Mouse (Mus musculus) neural tube, embryonic 14.5 days (tissue): Measurements from ENCODE around the gene 4930402H24Rik. TPM values are rescaled to one million over a fixed set of nuclear protein-coding genes. Genes with fewer than 3 reads are reported as not detected.

Experiments used
- ATAC-seq: fragments of 200-750 bp; cut with Nextera tagmentation; 2 replicates; pipeline ENCODE4 v1.8.0; 2017; ENCODE audit warnings: low read depth, mild to moderate bottlenecking, moderate TSS enrichment, moderate library complexity
- H3K27ac ChIP-seq: fragments of 300-500 bp; sonication (generic); 2 replicates; pipeline ENCODE4 v1.5.1; 2014; ENCODE audit warnings: low read depth, mild to moderate bottlenecking, control low read depth, low read length, moderate library complexity, mixed read lengths
- H3K27me3 ChIP-seq: fragments of 300-500 bp; sonication (generic); 2 replicates; pipeline ENCODE4 v1.6.1; 2014; ENCODE audit warnings: low read length; ENCODE audit not compliant: control insufficient read depth, insufficient read depth
- H3K36me3 ChIP-seq: fragments of 300-500 bp; sonication (generic); 2 replicates; pipeline ENCODE4 v1.6.1; 2014; ENCODE audit warnings: low read length, mixed read lengths; ENCODE audit not compliant: control insufficient read depth, insufficient read depth
- H3K4me1 ChIP-seq: fragments of 300-500 bp; sonication (generic); 2 replicates; pipeline ENCODE4 v1.6.1; 2014; ENCODE audit warnings: low read length; ENCODE audit not compliant: control insufficient read depth, insufficient read depth
- H3K4me2 ChIP-seq: fragments of 300-500 bp; sonication (generic); 2 replicates; pipeline ENCODE4 v1.6.1; 2014; ENCODE audit warnings: mild to moderate bottlenecking, low read depth, low read length, control low read depth
- H3K4me3 ChIP-seq: fragments of 300-500 bp; sonication (generic); 2 replicates; pipeline ENCODE4 v1.5.1; 2014; ENCODE audit warnings: low read depth, low read length, control low read depth, mixed read lengths
- H3K9ac ChIP-seq: fragments of 300-500 bp; sonication (generic); replicated peaks from 2 replicates; pipeline ENCODE4 v1.6.1; 2014; ENCODE audit warnings: low read depth, mild to moderate bottlenecking, control low read depth, low read length, mixed read lengths
- H3K9me3 ChIP-seq: fragments of 300-500 bp; sonication (generic); 2 replicates; pipeline ENCODE4 v1.6.1; 2016; ENCODE audit warnings: low read length; ENCODE audit not compliant: control insufficient read depth
- WGBS: fragments of 180-500 bp; shearing (Covaris S2); extraction: QIAGEN DNeasy Blood & Tissue Kit; methylation state at CpG from one replicate; pipeline ENCODE4 v1.1.7; 2014; 5-methylcytosine and 5-hydroxymethylcytosine counted together
- polyA plus RNA-seq: library from polyadenylated mRNA; unstranded; fragments of >200 nt; fragmentation: Nextera tagmentation; extraction: Ambion mirVana; gene quantifications from 2 replicates; pipeline ENCODE4 v1.2.1, GENCODE M21; 2014

Gene 4930402H24Rik
- polyA plus RNA-seq, 1 experiment from 2014 or later: 109 TPM

GRCm38 (mm10) chr2:130840846-130841245 lies 65.4 kb downstream of the 4930402H24Rik start:
- peak; percentile 85 for ATAC-seq
- WGBS: 1% methylated on average over 4 of the region's 4 CpGs

GRCm38 (mm10) chr2:130839874-130840661 lies 66.1 kb downstream of the 4930402H24Rik start:
- H3K4me3 ChIP-seq: peak overlapping the region; percentile 99
- no peaks in the 10 kb centered on the region for H3K9me3 ChIP-seq
- under 1% methylated on average over 65 of the region's 77 CpGs for WGBS
- peaks cover 21% of the 10 kb centered on the region for H3K4me1 ChIP-seq
- peak overlapping the region; percentile 98 for H3K9ac ChIP-seq
- H3K36me3 ChIP-seq: no peaks in the 10 kb centered on the region
- peak; percentile 83 for ATAC-seq
- peak overlapping the region; percentile 99 for H3K27ac ChIP-seq
- H3K4me2 ChIP-seq: peak overlapping the region; percentile 69
- peaks cover 2% of the 10 kb centered on the region; the same call in 1 of the 2 replicates for H3K27me3 ChIP-seq

More at GRCm38 (mm10) chr2:130840846-130841245, 65.4 kb downstream of the 4930402H24Rik start:
- peaks cover 2% of the 10 kb centered on the region; the same call in 1 of the 2 replicates for H3K27me3 ChIP-seq
- H3K36me3 ChIP-seq: no peaks in the 10 kb centered on the region
- H3K4me3 ChIP-seq: peak overlapping the region; percentile 99
- no peaks in the 10 kb centered on the region for H3K9me3 ChIP-seq
- peaks cover 21% of the 10 kb centered on the region for H3K4me1 ChIP-seq
- H3K9ac ChIP-seq: peak overlapping the region; percentile 21; the same call in 1 of the 2 replicates
- H3K4me2 ChIP-seq: peak overlapping the region; percentile 69
- peak overlapping the region; percentile 99 for H3K27ac ChIP-seq

GRCm38 (mm10) chr2:130839528-130839873 lies 66.7 kb downstream of the 4930402H24Rik start:
- H3K4me2 ChIP-seq: peak overlapping the region; percentile 69
- WGBS: under 1% methylated on average over 19 of the region's 19 CpGs
- H3K27me3 ChIP-seq: peaks cover 2% of the 10 kb centered on the region; the same call in 1 of the 2 replicates
- no peaks in the 10 kb centered on the region for H3K9me3 ChIP-seq
- H3K4me3 ChIP-seq: peak overlapping the region; percentile 99
- H3K9ac ChIP-seq: peak overlapping the region; percentile 98
- peak; percentile 58 for ATAC-seq
- H3K4me1 ChIP-seq: peaks cover 21% of the 10 kb centered on the region
- H3K27ac ChIP-seq: peak overlapping the region; percentile 99
- no peaks in the 10 kb centered on the region for H3K36me3 ChIP-seq

- no peaks in the 10 kb centered on the region for H3K9me3 ChIP-seq
- H3K27me3 ChIP-seq: peaks cover 2% of the 10 kb centered on the region; the same call in 1 of the 2 replicates
- H3K4me1 ChIP-seq: peaks cover 21% of the 10 kb centered on the region
- peak overlapping the region; percentile 69 for H3K4me2 ChIP-seq
- no peaks in the 10 kb centered on the region for H3K36me3 ChIP-seq
- under 1% methylated on average over 10 of the region's 10 CpGs for WGBS
- 0 out of 2 replicates have a peak, but pooled peaks have one; percentile 9 for ATAC-seq
- peak overlapping the region; percentile 99 for H3K4me3 ChIP-seq
- H3K9ac ChIP-seq: peak overlapping the region; percentile 98
- peak overlapping the region; percentile 99 for H3K27ac ChIP-seq
These were observed 67.1 kb downstream of the 4930402H24Rik start for GRCm38 (mm10) chr2:130839084-130839483.

GRCm38 (mm10) chr2:130838131-130838530 lies 68.1 kb downstream of the 4930402H24Rik start:
- H3K9me3 ChIP-seq: no peaks in the 10 kb centered on the region
- no peak overlapping the region for H3K27ac ChIP-seq

GRCm38 (mm10) chr2:130833699-130834098 lies 72.5 kb downstream of the 4930402H24Rik start:
- Histone ChIP-seq H3K4me2 (no peak overlapping the region), H3K27me3 (no peaks in the 10 kb centered on the region), H3K27ac (no peak overlapping the region), H3K9ac (no peak overlapping the region), H3K4me3 (no peak overlapping the region), H3K4me1 (peaks cover 20% of the 10 kb centered on the region), H3K36me3 (no peaks in the 10 kb centered on the region), H3K9me3 (no peaks in the 10 kb centered on the region)
- no peak for ATAC-seq
- WGBS: 73% methylated on average over 3 of the region's 3 CpGs

More at GRCm38 (mm10) chr2:130838131-130838530, 68.1 kb downstream of the 4930402H24Rik start:
- Histone ChIP-seq H3K4me1 (peaks cover 24% of the 10 kb centered on the region), H3K4me2 (peak overlapping the region; percentile 69), H3K4me3 (peak overlapping the region; percentile 99), H3K9ac (peak overlapping the region; percentile 98; the same call in 1 of the 2 replicates), H3K27me3 (peaks cover 2% of the 10 kb centered on the region; the same call in 1 of the 2 replicates), H3K36me3 (no peaks in the 10 kb centered on the region)
- no peak for ATAC-seq
- WGBS: 69% methylated on average over 1 of the region's 1 CpGs

- Histone ChIP-seq H3K27me3 (no peaks in the 10 kb centered on the region), H3K9me3 (no peaks in the 10 kb centered on the region), H3K36me3 (no peaks in the 10 kb centered on the region), H3K4me1 (peaks cover 10% of the 10 kb centered on the region), H3K27ac (no peak overlapping the region), H3K4me2 (no peak overlapping the region), H3K9ac (no peak overlapping the region), H3K4me3 (no peak overlapping the region)
- 77% methylated on average over 1 of the region's 1 CpGs for WGBS
- no peak for ATAC-seq
These were observed 73.6 kb downstream of the 4930402H24Rik start for GRCm38 (mm10) chr2:130832582-130832981.

GRCm38 (mm10) chr2:130832012-130832411 lies 74.2 kb downstream of the 4930402H24Rik start:
- Histone ChIP-seq H3K4me3 (no peak overlapping the region), H3K4me2 (no peak overlapping the region), H3K36me3 (no peaks in the 10 kb centered on the region), H3K27me3 (no peaks in the 10 kb centered on the region), H3K4me1 (peaks cover 5% of the 10 kb centered on the region), H3K9ac (no peak overlapping the region), H3K9me3 (no peaks in the 10 kb centered on the region), H3K27ac (no peak overlapping the region)
- WGBS: 76% methylated on average over 2 of the region's 2 CpGs
- ATAC-seq: no peak

GRCm38 (mm10) chr2:130830236-130830635 lies 76.0 kb downstream of the 4930402H24Rik start:
- H3K27me3 ChIP-seq: no peaks in the 10 kb centered on the region
- no peak for ATAC-seq
- H3K4me2 ChIP-seq: no peak overlapping the region
- no peak overlapping the region for H3K27ac ChIP-seq
- 95% methylated on average over 3 of the region's 3 CpGs for WGBS
- H3K4me3 ChIP-seq: no peak overlapping the region
- no peaks in the 10 kb centered on the region for H3K36me3 ChIP-seq
- no peak overlapping the region for H3K9ac ChIP-seq
- H3K4me1 ChIP-seq: 0 out of 2 replicates have a peak, but pooled peaks cover 3% of the 10 kb centered on the region
- no peaks in the 10 kb centered on the region for H3K9me3 ChIP-seq
